Mouse (Mus musculus) cerebellum, adult 11-12 months (tissue): ENCODE measurements around the gene Duxbl1.
"Not testable (repeated sequence)": the region's sequence is repeated elsewhere in the genome, so short reads cannot be mapped to it uniquely, and the experiment has no call there.

Experiments used
- DNase-seq: peaks from one replicate; pipeline ENCODE4 v3.0.0; 2022

Duxbl1 gene

GRCm38 (mm10) chr14:25978371-25979241, at the start of gene Duxbl1:
Duxbl1 (plus strand) TSS chr14:25978577.
- DNase-seq = not testable (repeated sequence)

GRCm38 (mm10) chr14:25936867-25937630, 41.3 kb upstream of the Duxbl1 start:
- DNase-seq = not testable (repeated sequence)

GRCm38 (mm10) chr14:25938004-25938403, 40.4 kb upstream of the Duxbl1 start, which contains the start of gene Cphx1:
Cphx1 (plus strand) TSS chr14:25938304.
- DNase-seq = not testable (repeated sequence)

- DNase-seq = not testable (repeated sequence)
Measured at GRCm38 (mm10) chr14:25957861-25958260, 20.5 kb upstream of the Duxbl1 start.

DNA sequence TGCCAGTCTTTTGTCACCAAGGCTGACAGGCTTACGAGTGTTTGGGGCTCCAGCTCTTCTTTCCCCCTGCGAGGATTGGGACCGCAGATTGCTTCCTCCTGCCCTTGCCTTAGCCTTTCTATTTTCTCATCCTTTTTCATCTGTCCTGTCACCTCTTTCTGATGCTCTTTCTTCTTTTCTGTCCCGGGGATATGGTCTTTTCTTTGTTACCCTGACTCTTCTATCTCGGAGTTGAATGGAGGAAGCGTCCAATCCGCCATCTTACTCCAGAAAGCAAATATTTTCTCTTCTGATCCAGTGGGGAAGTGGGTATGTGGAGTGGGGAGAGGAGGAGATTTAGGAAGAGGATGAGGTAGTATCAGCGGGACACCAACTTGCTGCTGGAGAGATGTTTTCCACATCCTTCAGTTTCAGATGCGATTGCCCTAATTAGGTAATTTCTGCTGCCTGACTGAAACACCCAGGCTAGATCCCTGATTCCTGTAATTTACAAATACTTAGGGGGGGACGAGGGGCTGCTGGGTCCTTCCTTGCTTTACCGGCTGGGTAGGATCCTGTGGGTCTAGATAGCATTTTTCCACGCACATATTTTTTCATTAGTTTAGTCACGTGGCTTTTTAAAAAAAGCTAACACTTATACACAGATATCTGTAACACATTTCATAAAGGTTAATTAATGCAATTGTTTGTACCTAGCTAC, 1.0 kb downstream of the Duxbl1 start:
- DNase-seq = not testable (repeated sequence)

DNA sequence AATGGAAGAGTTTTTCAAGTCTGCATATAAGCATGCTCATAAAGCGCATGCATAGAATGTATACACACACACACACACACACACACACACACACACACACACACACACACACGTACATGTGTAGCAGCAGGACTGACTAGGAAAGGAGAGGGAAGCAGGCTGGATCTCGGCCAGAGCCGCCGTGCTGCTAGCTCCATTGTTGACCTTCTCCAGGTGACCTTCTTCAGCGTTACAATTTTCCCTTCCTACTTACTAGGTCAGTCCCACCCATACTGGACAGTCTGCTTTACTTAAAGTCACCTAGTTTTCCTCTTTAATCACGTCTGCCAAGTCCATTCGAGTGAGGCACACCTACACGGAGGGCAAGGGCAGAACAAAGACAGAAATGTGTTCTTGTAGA, 3.5 kb downstream of the Duxbl1 start:
- not testable (repeated sequence) for DNase-seq

- not testable (repeated sequence) for DNase-seq
Measured at GRCm38 (mm10) chr14:26007462-26007861, 29.1 kb downstream of the Duxbl1 start.

GRCm38 (mm10) chr14:26016414-26016813, 38.0 kb downstream of the Duxbl1 start:
- DNase-seq = not testable (repeated sequence)

- DNase-seq = not testable (repeated sequence)
Measured at GRCm38 (mm10) chr14:26021555-26021954, 43.2 kb downstream of the Duxbl1 start.

- DNase-seq = not testable (repeated sequence)
Measured at GRCm38 (mm10) chr14:26022831-26023230, 44.5 kb downstream of the Duxbl1 start.

- not testable (repeated sequence) for DNase-seq
Measured at GRCm38 (mm10) chr14:26025653-26026052, 47.3 kb downstream of the Duxbl1 start.

DNA sequence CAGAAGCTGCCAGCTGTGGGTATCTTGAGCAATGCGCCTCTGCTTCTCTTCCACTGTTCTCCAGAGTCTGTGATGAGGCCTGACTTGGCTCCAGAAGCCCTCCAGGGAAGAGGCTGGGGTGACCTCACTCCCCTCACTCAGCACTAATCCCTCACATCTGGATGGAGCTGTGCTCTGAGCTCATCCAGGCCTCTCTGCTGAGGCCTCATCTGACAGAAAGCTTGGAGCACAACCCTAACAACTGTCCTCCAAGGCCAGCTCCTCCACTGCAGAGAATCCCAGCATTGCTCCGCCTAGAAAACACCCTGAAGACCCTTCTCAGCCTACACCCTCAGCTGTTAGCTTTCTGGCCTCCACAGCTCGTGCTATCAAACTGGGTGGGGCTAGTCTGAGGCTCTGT, 56.0 kb downstream of the Duxbl1 start:
- not testable (repeated sequence) for DNase-seq

DNA sequence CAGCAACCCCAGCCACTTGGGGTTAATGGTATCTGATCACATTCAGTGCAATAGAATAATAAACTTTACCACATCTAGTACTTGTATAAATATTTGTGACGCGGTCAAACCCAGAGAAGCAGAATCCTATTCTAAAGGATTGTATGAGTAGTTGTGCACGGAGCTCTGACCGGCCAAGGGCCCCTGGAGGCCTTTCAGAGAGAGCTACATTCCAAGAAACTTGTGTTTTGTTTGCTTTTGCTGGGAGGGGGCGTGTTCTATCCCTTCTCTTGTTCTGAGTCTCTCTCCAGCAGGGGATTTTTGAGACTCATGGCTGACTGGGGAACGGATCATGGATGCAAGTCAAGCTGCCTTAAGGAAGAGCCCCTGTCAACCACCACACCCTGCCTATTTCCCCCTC, 57.1 kb downstream of the Duxbl1 start:
- DNase-seq = not testable (repeated sequence)
